Mouse (Mus musculus): ENCODE measurements at regions not wholly inside any gene's neighbourhood (a gene's known extent, or its start where the extent isn't known, plus 50 kb on each side); places are given as distances from the start of the nearest gene placed in this dataset.
"Not testable (repeated sequence)": the region's sequence is repeated elsewhere in the genome, so short reads cannot be mapped to it uniquely, and the experiment has no call there.

GRCm38 (mm10) chr5:40901742-40902141 lies 806.2 kb downstream of the Rab28 start:
- DNase-seq: no peak

DNA sequence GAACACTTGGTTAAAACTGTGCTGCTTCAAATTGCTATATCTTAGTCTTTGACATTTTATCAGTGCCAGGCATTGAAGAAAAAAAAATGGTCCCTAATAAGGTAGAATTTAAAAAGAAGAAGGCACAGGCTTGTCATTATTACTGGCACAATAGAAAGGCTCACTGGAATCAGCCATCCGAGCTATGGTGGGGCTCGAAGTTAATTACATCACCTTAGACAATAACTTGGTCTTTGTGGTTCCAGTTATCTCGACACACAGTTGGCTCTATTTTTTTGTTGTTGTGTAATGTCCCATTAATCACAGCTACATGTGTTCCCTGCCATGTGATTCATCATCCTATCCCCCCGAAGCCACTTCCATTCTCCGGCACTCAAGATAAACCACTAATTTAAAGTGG lies 825.1 kb downstream of the Rab28 start:
- DNase-seq: no peak

DNA sequence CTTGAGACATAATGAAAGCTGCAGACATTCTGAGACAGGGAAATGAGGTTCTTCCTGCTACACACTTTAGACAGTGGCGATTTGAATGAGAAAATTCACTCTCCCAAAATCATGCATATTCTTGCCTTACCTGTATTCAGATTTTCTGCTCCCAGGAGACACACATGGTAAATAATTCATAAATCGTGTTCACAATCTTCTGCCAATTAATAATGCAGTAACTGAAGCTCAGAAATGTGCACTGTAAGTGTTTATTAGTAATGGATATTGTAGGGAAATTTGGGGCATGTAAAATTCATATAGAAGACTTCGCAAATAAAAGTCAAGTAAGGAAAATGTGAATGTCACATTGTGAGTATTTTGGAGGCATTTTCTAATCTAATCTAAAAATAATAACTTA lies 830.2 kb downstream of the Rab28 start:
- no peak for DNase-seq

DNA sequence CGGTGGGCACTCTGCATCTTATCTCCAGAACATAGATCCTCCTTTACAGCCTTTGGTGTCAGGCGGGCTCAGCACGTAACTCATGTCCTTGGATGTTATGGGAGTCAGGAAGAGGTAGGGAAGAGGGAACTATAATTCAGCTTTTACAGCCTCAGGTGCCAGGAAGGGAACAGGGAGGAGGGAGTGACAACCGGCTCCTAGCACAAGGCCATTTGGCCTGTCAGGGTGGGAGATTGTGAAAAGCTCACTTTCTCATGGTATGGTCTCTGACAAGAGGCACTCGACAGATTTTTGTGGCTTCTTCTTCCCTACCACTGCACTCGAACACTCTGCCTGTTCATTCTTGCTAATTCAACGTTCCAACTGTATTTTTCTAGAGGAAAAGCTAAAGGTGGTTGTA lies 845.6 kb downstream of the Rab28 start:
- not testable (repeated sequence) for DNase-seq

Data from kidney, postnatal 10 days (tissue).